Mouse (Mus musculus): ENCODE measurements around the gene Tcf15.

GRCm38 (mm10) chr2:152145711-152146110 lies 2.4 kb downstream of the Tcf15 start:
- no peak for TF ChIP-seq GATA1 (IDR thresholded peaks at IDR 0.05; ENCODE audit: borderline replicate concordance, low read length)
- no peak for TF ChIP-seq FLI1 (IDR thresholded peaks at IDR 0.05; ENCODE audit: low read length)
